Mouse (Mus musculus) heart, adult 2 months (tissue): Measurements from ENCODE around the gene Crtc1. TPM values are rescaled to one million over a fixed set of nuclear protein-coding genes. Genes with fewer than 3 reads are reported as not detected.

ENCODE experiments used
- DNase-seq, 2 experiments: peaks; one replicate each; pipeline ENCODE4 v3.0.0; 2021
- H3K27ac ChIP-seq: fragments of 200-600 bp; 2 replicates; pipeline ENCODE4 v1.8.1; 2022
- H3K27me3 ChIP-seq: fragments of 200-500 bp; 2 replicates; pipeline ENCODE4 v1.6.1; 2012; ENCODE audit warnings: mild to moderate bottlenecking, low read length, inconsistent platforms, mixed read lengths; ENCODE audit not compliant: control insufficient read depth, insufficient read depth
- H3K36me3 ChIP-seq: fragments of 200-500 bp; 2 replicates; pipeline ENCODE4 v1.6.1; 2012; ENCODE audit warnings: low read length, inconsistent platforms; ENCODE audit not compliant: control insufficient read depth, insufficient read depth
- H3K4me1 ChIP-seq: fragments of 200-500 bp; 2 replicates; pipeline ENCODE4 v1.6.1; 2011; ENCODE audit warnings: low read length; ENCODE audit not compliant: control insufficient read depth, insufficient read depth
- H3K4me3 ChIP-seq: fragments of 200-600 bp; 2 replicates; pipeline ENCODE4 v1.8.1; 2022
- H3K79me2 ChIP-seq: fragments of 200-500 bp; replicated peaks from 2 replicates; pipeline ENCODE4 v1.6.1; 2012; ENCODE audit warnings: mild to moderate bottlenecking, inconsistent platforms, low read length, moderate library complexity, mixed read lengths; ENCODE audit not compliant: control insufficient read depth, insufficient read depth
- H3K9ac ChIP-seq: fragments of 200-500 bp; 2 replicates; pipeline ENCODE4 v1.6.1; 2012; ENCODE audit warnings: low read depth, mild to moderate bottlenecking, control low read depth, inconsistent platforms, low read length, mixed read lengths
- CTCF ChIP-seq: fragments of 200-600 bp; IDR thresholded peaks from 2 replicates; pipeline ENCODE4 v1.8.1; 2022; ENCODE audit warnings: antibody characterized with exemption, mild to moderate bottlenecking, moderate library complexity
- EP300 ChIP-seq: fragments of 200-500 bp; IDR thresholded peaks from 2 replicates; pipeline ENCODE4 v1.6.1; 2011; ENCODE audit warnings: low read depth, low read length, control low read depth; ENCODE audit not compliant: insufficient read depth
- POLR2A ChIP-seq: fragments of 200-500 bp; IDR thresholded peaks from 2 replicates; pipeline ENCODE4 v1.6.1; 2011; ENCODE audit warnings: mild to moderate bottlenecking, low read depth, low read length, control low read depth; ENCODE audit not compliant: insufficient read depth
- WGBS: fragments of 180-500 bp; shearing (Covaris S2); methylation state at CpG from one replicate; pipeline ENCODE4 v1.1.7; 2018; 5-methylcytosine and 5-hydroxymethylcytosine counted together
- intact Hi-C: fragments of 180-260 bp; cut with DNase I; formaldehyde crosslinking; loops from one replicate; pipeline ENCODE4 v1.15.1; 2025
- polyA plus RNA-seq: library from polyadenylated mRNA; depleted of rRNA; stranded (reverse); fragments of >200 nt; gene quantifications from 2 replicates; pipeline ENCODE4 v1.2.3, GENCODE M21; 2012
- total RNA-seq, 2 experiments: library from RNA; stranded (reverse); gene quantifications; 2 replicates each; pipeline ENCODE4 v1.2.3; 2021

Crtc1 gene
- total and polyA plus RNA-seq, 3 experiments: 7.4 to 14.9 (median 8.1) TPM

DNA sequence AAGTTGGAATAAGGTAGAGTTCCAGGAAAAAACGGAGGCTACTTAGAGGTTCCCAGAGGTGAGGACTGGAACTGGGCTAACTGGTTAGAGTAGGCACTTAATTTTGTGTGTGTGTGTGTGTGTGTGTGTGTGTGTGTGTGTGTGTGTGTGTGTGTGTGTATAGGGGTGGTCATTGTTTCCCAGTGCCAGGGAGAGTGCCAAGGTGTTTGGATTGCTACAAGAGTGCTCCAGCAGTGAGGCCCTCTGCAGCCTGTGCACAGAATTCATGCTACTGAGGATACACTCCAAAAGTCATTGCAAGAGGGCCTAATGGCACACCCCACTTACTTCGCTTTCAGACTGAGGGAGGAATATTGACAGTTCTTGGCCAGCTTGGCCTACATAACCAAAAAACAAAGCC is 43.6 kb upstream of the Crtc1 start:
- Histone ChIP-seq H3K79me2 (no peaks in the 10 kb centered on the region), H3K27me3 (peaks cover 5% of the 10 kb centered on the region), H3K36me3 (no peaks in the 10 kb centered on the region), H3K4me1 (0 out of 2 replicates have a peak, but pooled peaks cover 1% of the 10 kb centered on the region), H3K9ac (no peak overlapping the region), H3K4me3 (no peak overlapping the region), H3K27ac (no peak overlapping the region)
- TF ChIP-seq EP300 (no peak), CTCF (no peak), POLR2A (no peak)
- no peak for DNase-seq
- intact Hi-C loops: no loop called here
- 62% methylated on average over 2 of the region's 2 CpGs for WGBS

DNA sequence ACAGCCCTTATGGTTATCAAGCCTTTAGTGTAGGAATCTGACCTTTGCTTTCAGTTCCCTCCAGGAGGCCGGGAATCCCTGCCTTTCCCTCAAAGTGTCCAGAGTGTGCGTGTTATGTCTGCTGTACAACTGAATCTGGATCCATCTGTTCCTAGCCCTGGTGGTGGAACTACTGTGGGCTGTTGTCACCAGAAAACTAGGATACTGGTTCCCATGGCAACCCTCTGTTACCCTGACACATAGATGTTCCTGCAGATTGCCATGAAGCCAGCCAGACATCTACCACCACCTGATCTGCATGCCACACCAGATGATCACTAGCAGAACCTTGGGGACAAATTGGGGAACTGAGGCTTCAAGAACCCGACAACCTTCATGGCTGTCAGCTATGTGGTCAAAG is 42.5 kb upstream of the Crtc1 start:
- Histone ChIP-seq H3K36me3 (no peaks in the 10 kb centered on the region), H3K4me1 (no peaks in the 10 kb centered on the region), H3K9ac (no peak overlapping the region), H3K27ac (no peak overlapping the region), H3K79me2 (no peaks in the 10 kb centered on the region), H3K4me3 (no peak overlapping the region), H3K27me3 (no peaks in the 10 kb centered on the region)
- intact Hi-C loops: no loop called here
- no peak for DNase-seq
- 71% methylated on average over 3 of the region's 3 CpGs for WGBS
- TF ChIP-seq CTCF (no peak), EP300 (no peak), POLR2A (no peak)

DNA sequence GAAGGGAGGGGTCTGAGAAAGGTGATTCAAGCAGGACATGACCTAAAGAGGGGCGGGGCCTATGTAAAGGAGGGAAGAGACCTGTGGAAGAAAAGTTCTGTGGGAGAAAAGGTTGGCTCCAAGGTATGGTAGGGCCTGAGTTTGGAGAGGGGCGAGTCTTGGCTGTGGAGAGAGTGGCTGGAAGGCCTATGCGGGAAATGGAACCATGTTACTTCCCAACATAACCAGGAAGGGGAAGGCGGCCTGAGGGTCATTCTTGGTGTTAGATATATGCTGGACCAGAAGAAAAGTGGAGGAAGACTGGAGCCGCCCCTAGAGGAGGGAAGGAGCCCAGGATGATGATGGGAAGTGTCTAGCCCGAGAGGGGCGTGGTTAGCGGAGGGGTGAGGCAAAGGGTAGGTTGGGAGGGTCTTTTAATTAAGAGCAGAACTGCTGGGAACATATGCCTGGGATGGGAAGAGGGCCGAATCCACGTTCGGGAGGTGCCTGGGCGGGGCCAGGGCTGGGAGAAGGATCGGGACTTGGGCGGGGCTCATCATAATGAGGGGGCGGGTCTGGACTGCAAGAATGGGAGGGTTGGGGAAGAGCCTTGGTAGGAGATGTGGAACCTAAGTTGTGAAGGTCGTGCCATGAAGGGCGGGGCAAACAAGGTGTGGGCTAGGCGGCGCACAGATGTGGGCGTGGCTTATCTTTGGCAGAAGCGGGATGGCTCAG is 38.0 kb upstream of the Crtc1 start:
- H3K36me3 ChIP-seq: no peaks in the 10 kb centered on the region; the same call in 1 of the 2 replicates
- TF ChIP-seq CTCF (no peak), EP300 (no peak), POLR2A (no peak)
- peak overlapping the region; percentile 93 for H3K4me3 ChIP-seq
- H3K27me3 ChIP-seq: no peaks in the 10 kb centered on the region
- H3K9ac ChIP-seq: no peak overlapping the region
- peaks cover 2% of the 10 kb centered on the region for H3K4me1 ChIP-seq
- H3K79me2 ChIP-seq: no peaks in the 10 kb centered on the region
- no peak overlapping the region; the same call in 1 of the 2 replicates for H3K27ac ChIP-seq
- WGBS: 9% methylated on average over 21 of the region's 21 CpGs
- intact Hi-C loops: loop anchor here (2.0 kb wide), 2 partner anchors 25 to 39 kb away; partner anchors contain the start of gene Crtc1
- no peak for DNase-seq

DNA sequence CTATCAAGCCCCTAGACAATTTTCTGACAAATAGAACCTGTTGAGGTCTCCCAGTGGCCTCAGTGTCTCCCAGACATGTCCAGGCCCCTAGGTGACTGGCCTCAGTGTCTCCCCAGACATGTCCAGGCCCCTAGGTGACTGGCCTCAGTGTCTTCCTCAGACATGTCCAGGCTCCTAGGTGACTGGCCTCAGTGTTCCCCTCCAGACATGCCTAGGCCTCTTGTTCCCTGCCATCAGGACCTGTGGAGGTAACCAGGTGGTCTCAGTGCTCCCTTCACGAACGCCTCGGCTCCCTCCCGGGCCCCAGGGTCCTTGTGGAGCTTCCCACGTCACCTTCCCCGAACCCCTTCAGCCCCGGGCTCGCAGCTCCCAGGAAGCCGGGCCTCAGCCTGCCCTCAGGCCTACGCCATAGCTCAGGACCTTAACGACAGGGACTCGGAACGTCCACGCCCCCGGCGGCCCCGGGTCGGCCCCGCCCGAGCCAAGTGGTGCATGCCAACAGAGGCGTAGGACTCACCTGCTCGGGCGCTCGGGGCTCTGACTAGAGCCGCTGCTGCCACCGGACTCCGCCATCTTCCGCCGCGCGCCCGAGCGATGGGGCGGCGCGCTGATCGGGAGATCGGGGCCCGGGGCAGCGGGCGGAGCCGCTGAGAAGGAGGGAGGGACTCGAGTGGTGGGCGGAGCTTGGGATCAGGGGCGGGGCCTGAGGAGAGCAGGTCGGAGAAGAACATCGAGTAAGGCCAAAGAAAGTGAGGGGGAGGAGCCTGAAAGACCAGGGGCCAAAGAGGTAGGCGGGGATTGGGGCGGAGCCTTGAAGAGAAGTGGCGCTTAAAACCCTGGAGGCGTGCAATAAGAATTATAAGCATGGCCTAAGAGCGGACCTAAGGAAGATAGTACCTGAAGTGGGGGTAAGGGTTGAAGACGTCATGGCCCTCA is 37.2 kb upstream of the Crtc1 start, which contains the start of gene Klhl26:
Gene Klhl26 (minus strand): TSS at position 636 of the 936 bp plus-strand sequence.
- Histone ChIP-seq H3K36me3 (no peaks in the 10 kb centered on the region; the same call in 1 of the 2 replicates), H3K4me3 (peak within 1 kb of the TSS; percentile 93), H3K27ac (peak within 1 kb of the TSS; percentile 81), H3K79me2 (no peaks in the 10 kb centered on the region), H3K9ac (peak within 1 kb of the TSS; percentile 87), H3K4me1 (peaks cover 2% of the 10 kb centered on the region), H3K27me3 (no peaks in the 10 kb centered on the region)
- no peak for TF ChIP-seq EP300
- TF ChIP-seq POLR2A: peak; percentile 36; the same call in 1 of the 2 replicates
- 1% methylated on average over 53 of the region's 53 CpGs for WGBS
- intact Hi-C loops: loop anchor here (2.0 kb wide), 2 partner anchors 26 to 38 kb away; partner anchors contain the start of gene Crtc1
- DNase-seq: peak; percentile 96 to 97

DNA sequence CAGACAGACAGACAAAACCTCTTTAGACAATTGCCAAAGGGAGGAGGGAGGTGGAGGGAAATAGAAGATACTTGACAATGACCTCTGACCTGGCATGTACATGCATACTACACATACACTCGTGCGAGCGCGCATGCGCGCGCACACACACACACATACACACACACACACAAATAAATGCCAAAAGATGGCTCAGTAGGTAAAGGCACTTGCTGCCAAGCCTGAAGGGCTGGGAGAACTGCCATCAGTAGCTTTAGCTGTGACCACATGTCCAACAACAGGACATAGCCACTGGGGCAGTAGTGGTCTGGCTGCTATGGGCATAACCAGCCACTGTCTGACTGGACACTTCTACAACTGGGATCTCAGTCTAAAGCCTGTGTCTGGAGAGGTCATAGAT is 32.5 kb upstream of the Crtc1 start:
- Histone ChIP-seq H3K27ac (no peak overlapping the region), H3K36me3 (no peaks in the 10 kb centered on the region; the same call in 1 of the 2 replicates), H3K4me1 (peaks cover 29% of the 10 kb centered on the region), H3K4me3 (no peak overlapping the region), H3K9ac (no peak overlapping the region), H3K79me2 (no peaks in the 10 kb centered on the region), H3K27me3 (no peaks in the 10 kb centered on the region)
- DNase-seq: no peak
- 98% methylated on average over 7 of the region's 7 CpGs for WGBS
- intact Hi-C loops: loop anchor here (2.0 kb wide), 1 partner anchor 17 kb away; no protein-coding TSS in a partner anchor
- TF ChIP-seq POLR2A: no peak
- TF ChIP-seq CTCF: no peak
- no peak for TF ChIP-seq EP300
